Mouse (Mus musculus) cerebellum, adult 2 months (tissue): ENCODE measurements at regions not wholly inside any gene's neighbourhood (a gene's known extent, or its start where the extent isn't known, plus 50 kb on each side); places are given as distances from the start of the nearest gene placed in this dataset.

Source experiments
- CTCF ChIP-seq: fragments of 200-500 bp; IDR thresholded peaks from 2 replicates; pipeline ENCODE4 v1.5.1; 2011; ENCODE audit warnings: low read depth, mild to moderate bottlenecking, control low read depth, low read length, moderate library complexity, borderline replicate concordance; ENCODE audit not compliant: insufficient read depth
- POLR2A ChIP-seq: fragments of 200-500 bp; IDR thresholded peaks from 2 replicates; pipeline ENCODE4 v1.6.1; 2011; ENCODE audit warnings: low read length, control low read depth, borderline replicate concordance; ENCODE audit not compliant: insufficient read depth

DNA sequence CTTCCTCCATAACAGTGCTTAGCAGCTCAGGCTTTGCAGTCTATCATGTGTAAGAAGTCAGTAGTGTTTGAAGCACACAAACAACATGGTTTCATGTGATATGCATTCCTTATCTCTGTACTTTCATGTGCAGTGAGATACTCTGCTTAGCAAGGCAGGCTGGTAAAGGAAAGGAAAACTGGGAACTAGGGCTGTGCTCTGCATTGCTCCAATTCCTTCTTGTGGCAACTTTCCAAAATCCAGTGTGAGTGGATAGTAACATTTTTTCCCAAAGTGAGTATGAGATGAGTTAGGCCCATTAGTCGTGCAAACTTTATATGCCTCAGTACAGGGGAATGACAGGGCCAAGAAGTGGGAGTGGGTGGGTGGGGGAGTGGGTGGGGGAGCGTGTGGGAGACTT is 133.0 kb downstream of the Gm11232 start:
- TF ChIP-seq CTCF (no peak), POLR2A (no peak)
